Mouse (Mus musculus) lung, postnatal 10 days (tissue): ENCODE results near the gene Ptgs1.
A peak's percentile ranks its signal among the peaks of the same experiment; 100 is the strongest.

Experiments used
- DNase-seq: peaks from one replicate; pipeline ENCODE4 v3.0.0; 2021

Ptgs1 gene

GRCm38 (mm10) chr2:36215203-36215739, 15.0 kb upstream of the Ptgs1 start:
- no peak for DNase-seq

DNA sequence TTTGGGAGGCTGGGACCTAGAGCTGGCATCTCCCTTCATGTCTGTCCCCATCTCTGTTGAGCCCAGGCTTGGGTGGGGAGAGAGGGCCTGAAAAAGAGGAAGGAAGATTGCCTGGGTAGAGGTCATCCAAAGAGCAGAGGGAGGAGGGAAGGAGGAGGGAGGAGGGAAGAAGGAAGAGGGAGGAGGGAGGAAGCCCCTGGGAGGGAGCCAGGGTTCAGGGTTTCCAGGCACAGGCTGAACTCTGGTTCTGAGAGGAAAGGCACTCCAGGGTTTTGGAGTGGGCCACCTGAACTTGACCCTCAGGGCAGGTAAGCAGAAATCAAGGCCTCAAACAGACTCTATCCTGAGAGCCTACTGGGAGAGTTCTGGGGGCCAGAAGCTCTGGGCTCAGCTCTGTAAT, 13.7 kb upstream of the Ptgs1 start:
- peak; percentile 71 for DNase-seq

- peak; percentile 59 for DNase-seq
Observed at GRCm38 (mm10) chr2:36216953-36217573, 13.2 kb upstream of the Ptgs1 start.

DNA sequence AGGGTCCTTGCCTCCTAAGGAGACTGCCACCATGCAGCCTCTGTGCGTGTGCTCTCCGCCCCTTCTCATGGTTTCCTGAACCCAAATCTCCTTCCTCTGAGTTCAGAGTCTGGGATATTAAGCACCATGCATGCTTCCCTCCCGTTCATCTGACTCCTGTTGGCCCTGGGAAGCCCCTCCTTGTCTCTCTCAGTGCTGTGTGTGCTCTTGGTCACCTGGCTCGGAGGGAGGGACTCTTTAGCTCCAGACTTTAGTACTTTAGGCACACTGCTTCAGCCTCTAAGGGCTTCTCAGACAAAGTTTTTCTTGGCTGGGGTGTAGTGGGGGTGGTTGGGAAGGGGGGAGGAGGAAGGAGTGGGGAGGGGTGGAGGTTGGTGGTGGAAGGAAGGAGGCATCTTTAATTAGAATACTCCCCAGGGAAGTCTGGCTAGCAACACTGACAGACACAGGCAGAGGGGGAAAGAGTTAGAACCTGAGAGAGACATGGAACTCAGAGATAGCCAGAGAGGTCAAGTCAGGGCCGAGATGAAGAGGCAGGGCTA, 12.5 kb upstream of the Ptgs1 start:
- DNase-seq = peak; percentile 29

- no peak for DNase-seq
Observed at GRCm38 (mm10) chr2:36220106-36220505, 10.1 kb upstream of the Ptgs1 start.

DNA sequence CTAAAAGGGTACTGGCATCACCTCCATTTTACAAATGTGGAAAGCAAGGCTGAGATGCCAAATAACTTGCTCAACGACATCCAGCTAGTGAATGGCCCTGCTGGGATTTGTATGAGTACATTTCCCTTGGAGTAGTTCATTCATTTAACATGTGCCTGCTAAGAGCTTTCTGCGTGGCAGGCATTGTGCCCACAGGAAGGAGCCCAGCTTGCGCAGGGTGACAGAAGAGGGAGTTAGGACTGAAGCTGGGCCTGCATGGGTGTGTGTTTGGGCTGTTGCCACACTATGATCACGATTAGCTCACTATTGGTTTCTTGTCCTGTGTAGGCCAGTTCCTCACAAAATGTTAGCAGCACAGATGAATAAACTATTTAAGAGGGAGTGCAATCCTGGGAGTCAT, 9.3 kb upstream of the Ptgs1 start:
- DNase-seq = no peak

- no peak for DNase-seq
Observed at GRCm38 (mm10) chr2:36222168-36222848, 7.9 kb upstream of the Ptgs1 start.

DNA sequence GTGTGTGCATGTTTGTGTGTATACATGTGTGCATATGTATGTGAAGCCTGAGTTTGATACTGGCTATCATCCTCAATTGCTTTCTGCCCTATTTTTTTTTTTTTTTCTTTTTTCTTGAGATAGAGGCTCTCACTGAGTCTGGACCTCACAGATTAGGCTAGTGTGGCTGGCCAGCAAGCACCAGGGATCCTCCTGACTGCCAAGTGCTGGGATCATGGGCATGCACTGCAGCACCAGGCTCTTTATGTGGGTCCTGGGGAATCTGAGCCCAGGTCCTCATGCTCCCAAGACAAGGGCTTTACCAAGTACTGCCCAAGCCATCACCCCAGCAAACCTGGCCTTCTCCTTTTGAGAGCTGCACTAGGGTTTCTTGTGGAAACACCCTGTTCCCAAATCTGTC, 6.8 kb upstream of the Ptgs1 start:
- DNase-seq = no peak

GRCm38 (mm10) chr2:36224153-36224552, 6.1 kb upstream of the Ptgs1 start:
- DNase-seq = no peak

- peak; percentile 31 for DNase-seq
Observed at GRCm38 (mm10) chr2:36224599-36224998, 5.6 kb upstream of the Ptgs1 start.

- DNase-seq = no peak
Observed at GRCm38 (mm10) chr2:36230967-36231366, 741 bp downstream of the Ptgs1 start.

DNA sequence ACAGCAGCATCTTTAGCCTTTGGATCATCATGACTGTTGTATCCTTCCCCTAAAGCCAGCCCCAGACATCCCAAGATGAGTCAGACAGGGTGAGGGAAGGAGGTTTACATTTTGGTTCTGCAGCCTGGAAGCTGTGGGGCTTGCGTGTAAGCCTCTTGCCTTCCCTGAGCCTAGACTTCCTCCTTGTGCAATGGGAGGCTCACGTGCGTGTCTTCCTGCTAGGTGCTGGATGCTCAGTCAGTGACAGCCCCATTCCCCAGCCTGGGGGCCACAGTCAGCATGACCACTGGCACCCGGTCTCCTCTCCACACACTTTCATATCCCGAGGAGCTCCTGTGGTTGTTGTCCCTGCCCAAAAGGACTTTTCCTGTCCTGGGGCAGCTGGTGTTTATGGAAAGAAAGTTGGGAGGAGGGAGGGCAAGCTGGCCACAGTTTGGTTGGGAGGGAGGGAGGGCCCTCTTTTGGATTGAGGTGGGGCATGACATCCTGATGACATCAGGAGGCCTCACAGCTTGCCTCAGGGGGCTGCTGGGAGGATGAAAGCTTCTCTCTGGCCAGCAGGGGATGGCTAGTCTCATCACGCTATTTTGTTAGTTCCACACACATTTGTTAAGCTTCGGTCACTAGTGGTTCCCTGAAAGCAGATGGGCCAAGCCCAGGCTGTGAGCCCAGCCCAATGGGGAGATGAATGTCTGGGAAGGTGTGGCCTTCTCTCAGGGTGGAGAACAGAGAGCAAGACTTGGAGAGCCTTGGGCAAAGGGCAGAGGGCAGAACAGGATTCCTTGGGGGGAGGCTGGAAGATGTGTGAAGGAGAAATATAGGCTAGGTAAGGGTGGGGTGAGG, 4.5 kb downstream of the Ptgs1 start:
- DNase-seq = peak; percentile 63

GRCm38 (mm10) chr2:36235917-36236316, 5.7 kb downstream of the Ptgs1 start:
- DNase-seq = peak; percentile 67

DNA sequence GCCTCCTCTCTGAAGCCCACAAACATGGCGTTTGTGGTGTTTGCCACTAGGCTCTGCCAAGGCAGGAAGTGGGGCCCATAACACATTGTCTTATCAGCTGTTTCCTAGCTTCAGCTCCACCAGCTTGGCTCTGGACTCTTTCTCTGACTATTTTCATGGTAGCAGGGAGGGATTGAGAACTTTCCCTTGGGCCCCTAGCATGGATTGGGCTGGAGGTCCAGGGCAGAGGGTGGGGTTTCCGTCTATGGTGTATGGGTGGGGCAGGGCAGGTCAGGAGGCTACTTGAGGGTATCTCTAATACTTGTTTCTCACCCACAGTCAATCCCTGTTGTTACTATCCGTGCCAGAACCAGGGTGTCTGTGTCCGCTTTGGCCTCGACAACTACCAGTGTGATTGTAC, 6.7 kb downstream of the Ptgs1 start:
- no peak for DNase-seq

- no peak for DNase-seq
Observed at GRCm38 (mm10) chr2:36237557-36237956, 7.3 kb downstream of the Ptgs1 start.

DNA sequence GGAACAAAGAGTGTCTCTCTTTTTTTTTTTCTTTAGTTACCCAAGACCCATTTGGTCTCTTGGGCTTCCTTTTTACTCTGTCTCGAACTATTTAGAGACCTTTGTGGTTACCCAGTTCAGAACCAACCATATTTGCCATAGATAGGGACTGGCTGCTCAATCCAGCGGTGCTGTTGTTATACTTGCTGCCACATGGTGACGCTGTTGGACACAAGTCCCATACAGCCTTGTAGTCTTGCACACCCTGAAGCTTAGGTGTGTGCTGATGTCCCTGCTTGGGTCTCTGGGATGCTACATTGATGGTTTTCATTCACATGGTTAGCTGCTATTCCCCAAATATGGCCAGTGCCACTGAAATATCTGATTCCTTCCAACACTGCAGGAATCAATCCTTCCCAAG, 8.2 kb downstream of the Ptgs1 start:
- no peak for DNase-seq

GRCm38 (mm10) chr2:36238951-36239350, 8.7 kb downstream of the Ptgs1 start:
- DNase-seq = no peak

- no peak for DNase-seq
Observed at GRCm38 (mm10) chr2:36242514-36242913, 12.3 kb downstream of the Ptgs1 start.

DNA sequence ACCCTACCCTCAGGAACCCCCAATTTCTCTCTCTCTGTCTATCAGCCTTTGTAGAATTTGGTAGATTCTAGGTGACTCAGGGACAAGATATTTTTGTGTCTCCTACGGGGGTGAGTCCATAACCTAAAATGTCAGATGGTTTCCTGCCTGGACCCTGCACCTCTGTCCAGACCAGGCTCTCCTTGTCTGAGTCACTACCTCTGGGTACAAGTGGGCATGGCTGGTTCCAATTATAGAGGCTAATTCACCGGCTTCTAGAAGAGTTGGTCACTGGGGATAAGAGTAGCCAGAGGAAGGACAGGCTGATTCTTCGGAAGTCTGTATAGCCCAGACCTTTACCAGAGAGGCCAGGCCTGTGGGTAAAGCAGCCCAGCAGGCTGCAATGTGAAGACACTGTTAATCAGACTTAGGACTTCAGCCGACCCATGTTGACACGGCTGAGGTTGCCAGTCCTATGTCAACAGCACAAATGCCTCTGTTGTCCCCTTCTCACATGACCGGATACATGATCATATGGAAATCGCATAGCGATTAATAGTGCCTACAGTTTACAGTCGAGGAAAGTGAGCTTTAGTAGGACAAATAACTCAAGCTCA, 13.2 kb downstream of the Ptgs1 start:
- no peak for DNase-seq

DNA sequence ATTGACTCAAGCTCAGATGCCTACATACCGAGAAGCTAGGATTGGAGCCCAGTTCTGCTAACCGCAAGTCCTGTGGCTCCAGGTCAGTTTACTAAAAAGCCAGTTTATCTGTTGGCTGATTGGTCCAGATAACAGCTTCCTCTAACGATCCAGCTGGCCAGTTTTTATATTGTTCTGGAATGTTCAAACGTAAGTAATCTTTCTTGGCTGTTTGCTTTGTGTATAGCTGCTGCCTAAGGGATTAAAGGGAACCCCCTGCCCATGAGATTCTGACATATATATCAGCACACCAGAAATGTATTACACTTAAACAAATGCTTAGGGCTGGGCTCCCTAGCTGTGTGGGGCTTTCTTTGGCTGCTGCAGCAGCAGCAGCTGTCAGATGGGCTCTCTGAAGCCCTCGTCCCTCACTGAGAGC, 13.7 kb downstream of the Ptgs1 start:
- no peak for DNase-seq

- DNase-seq = no peak
Observed at GRCm38 (mm10) chr2:36244705-36245104, 14.5 kb downstream of the Ptgs1 start.

DNA sequence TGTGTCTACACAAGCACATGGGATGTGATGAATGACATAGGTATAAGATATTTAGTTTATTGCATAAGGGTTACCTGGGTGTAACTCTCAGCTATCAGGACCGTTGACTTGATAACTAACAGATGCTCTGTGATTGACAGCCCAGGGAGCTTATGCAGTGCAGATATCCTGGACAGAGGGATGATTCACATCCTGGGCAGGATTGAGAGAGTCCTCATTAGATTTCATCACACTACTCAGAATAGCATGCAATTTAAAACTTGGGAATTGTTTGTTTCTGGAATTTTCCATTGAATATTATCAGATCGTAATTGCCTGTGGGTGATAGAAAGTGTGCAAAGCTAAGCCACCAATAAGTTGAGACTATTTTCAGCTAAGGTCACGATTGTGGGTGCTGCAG, 17.7 kb downstream of the Ptgs1 start:
- no peak for DNase-seq

DNA sequence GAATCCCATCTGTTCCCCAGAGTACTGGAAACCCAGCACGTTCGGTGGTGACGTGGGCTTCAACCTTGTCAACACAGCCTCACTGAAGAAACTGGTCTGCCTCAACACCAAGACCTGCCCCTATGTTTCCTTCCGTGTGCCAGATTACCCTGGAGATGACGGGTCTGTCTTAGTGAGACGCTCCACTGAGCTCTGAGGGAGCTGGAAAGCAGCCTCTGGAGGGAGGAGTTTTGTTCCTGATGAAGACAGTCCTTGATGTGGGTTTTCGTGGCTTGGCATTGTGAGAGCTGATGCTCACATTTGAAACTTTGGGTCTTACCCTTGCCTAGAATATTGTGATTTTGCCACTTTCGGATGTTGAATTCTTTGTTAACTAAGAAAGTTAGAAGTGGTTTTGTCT, 20.9 kb downstream of the Ptgs1 start:
- DNase-seq = no peak
